Comparison of ENCODE assay signal across 13 mouse cellular contexts in genomic region chr2:33302828-33303227, GRCm38 (mm10).
DNase-seq lines count a peak whose midpoint lies in the region; ATAC-seq and TF ChIP-seq lines count a peak whose summit lies in the region.
"Had no signal": no experiment of that assay in that cellular context is flagged by ENCODE, and none has a peak within 500 bp of the region (broad histone marks: within the 10 kb centered on the region; RNA-seq: fewer than 3 reads in every experiment).

No protein-coding gene starts in this region.

- no peak overlapping the region for H3K9ac ChIP-seq in liver, embryonic 11.5 days (ENCODE audit: low read depth, low read length)
- no peak overlapping the region for H3K9ac ChIP-seq in liver, postnatal 0 days (replicated peaks)
- H3K9ac ChIP-seq: liver, embryonic 15.5 days had no signal

- H3K4me1 ChIP-seq in liver, embryonic 11.5 days (replicated peaks; ENCODE audit: control insufficient read depth, insufficient read depth, low read length) = no peaks in the 10 kb centered on the region
- H3K4me1 ChIP-seq in liver, postnatal 0 days (ENCODE audit: insufficient read depth) = peaks cover 6% of the 10 kb centered on the region
- H3K4me1 ChIP-seq: liver, embryonic 15.5 days had no signal

- TF ChIP-seq EP300 in liver, postnatal 0 days (IDR thresholded peaks at IDR 0.05; ENCODE audit: low read depth) = no peak

- 61% methylated on average over 4 of the region's 4 CpGs for WGBS in liver, embryonic 11.5 days
- 37% methylated on average over 4 of the region's 4 CpGs for whole genome bisulfite sequencing in liver, postnatal 0 days (ENCODE audit: insufficient replicate concordance)

- H3K27ac ChIP-seq in liver, embryonic 11.5 days (ENCODE audit: low read depth, low read length) = no peak overlapping the region
- peak overlapping the region; percentile 39; the same call in 1 of the 2 replicates for H3K27ac ChIP-seq in liver, postnatal 0 days (ENCODE audit: low read depth)
- H3K27ac ChIP-seq: hindbrain, postnatal 0 days; liver, embryonic 15.5 days had no signal

- H3K4me3 ChIP-seq in liver, embryonic 11.5 days (ENCODE audit: low read depth, low read length) = no peak overlapping the region
- no peak overlapping the region for H3K4me3 ChIP-seq in liver, postnatal 0 days (ENCODE audit: low read depth, low read length)
- H3K4me3 ChIP-seq: liver, embryonic 15.5 days had no signal

- peak; percentile 23 for DNase-seq in liver
- DNase-seq in liver, embryonic 11.5 days (ENCODE audit: low spot score) = no peak
- peak; percentile 20 for DNase-seq in c-Kit-positive CD71-negative TER-119-negative erythroid progenitor cells, embryonic 14.5 days (ENCODE audit: low read depth)
- peak; percentile 50 for DNase-seq in liver, postnatal 0 days
- peak; percentile 25 for DNase-seq in thymus, postnatal 0 days (ENCODE audit: low spot score)
- DNase-seq in adrenal gland, postnatal 4 days (ENCODE audit: low spot score in 2 of 2) = no peak
- no peak for DNase-seq in yolk sac, embryonic 10.5 days (ENCODE audit: low spot score)
- DNase-seq: adrenal gland, postnatal 25 days; cerebellum, adult 2 months; kidney, postnatal 36 days had no signal

- no peak for ATAC-seq in liver, embryonic 11.5 days (replicated peaks; ENCODE audit: low FRiP score)
- ATAC-seq in liver, postnatal 0 days = no peak
- ATAC-seq: hindbrain, postnatal 0 days had no signal

- H3K36me3 ChIP-seq in liver, embryonic 11.5 days (ENCODE audit: control insufficient read depth, insufficient read depth, low read length) = no peaks in the 10 kb centered on the region
- no peaks in the 10 kb centered on the region for H3K36me3 ChIP-seq in liver, postnatal 0 days (replicated peaks; ENCODE audit: insufficient read depth, low read length)
- H3K36me3 ChIP-seq: liver, embryonic 15.5 days had no signal

- TF ChIP-seq CTCF in liver, postnatal 0 days (IDR thresholded peaks at IDR 0.05; ENCODE audit: low read depth) = no peak

- H3K27me3 ChIP-seq in liver, embryonic 11.5 days (replicated peaks; ENCODE audit: control insufficient read depth, insufficient read depth, low read length) = no peaks in the 10 kb centered on the region
- no peaks in the 10 kb centered on the region for H3K27me3 ChIP-seq in liver, postnatal 0 days (ENCODE audit: insufficient read depth, low read length)
- H3K27me3 ChIP-seq: liver, embryonic 15.5 days had no signal

- no peaks in the 10 kb centered on the region for H3K9me3 ChIP-seq in liver, embryonic 11.5 days (ENCODE audit: control insufficient read depth, low read length)
- H3K9me3 ChIP-seq in liver, postnatal 0 days (ENCODE audit: low read length) = no peaks in the 10 kb centered on the region
- H3K9me3 ChIP-seq: liver, embryonic 15.5 days had no signal

- H3K4me2 ChIP-seq in liver, embryonic 11.5 days = no peak overlapping the region
- no peak overlapping the region for H3K4me2 ChIP-seq in liver, postnatal 0 days (ENCODE audit: low read depth, low read length)
- H3K4me2 ChIP-seq: liver, embryonic 15.5 days; midbrain, embryonic 11.5 days had no signal

Comparison
In these comparisons a context has a peak if more than half of its experiments do, and no peak if none do; other contexts are left out.
1. DNase-seq: peak in liver (single experiment), c-Kit-positive CD71-negative TER-119-negative erythroid progenitor cells, embryonic 14.5 days (single experiment), liver, postnatal 0 days (single experiment) and thymus, postnatal 0 days (single experiment); none in liver, embryonic 11.5 days (single experiment), adrenal gland, postnatal 4 days (0 of 2) and yolk sac, embryonic 10.5 days (single experiment).